Mouse (Mus musculus) spleen, postnatal 0 days (tissue): ENCODE results near the gene Shroom1. TPM values are rescaled to one million over a fixed set of nuclear protein-coding genes. Genes with fewer than 3 reads are reported as not detected.

Experiments used
- polyA plus RNA-seq: library from polyadenylated mRNA; unstranded; fragments of >200 nt; fragmentation: Nextera tagmentation; extraction: Ambion mirVana; gene quantifications from 2 replicates; pipeline ENCODE4 v1.2.1, GENCODE M21; 2015

The Shroom1 gene
- 0.13 and 0.22 TPM in 2 replicates for polyA plus RNA-seq

DNA sequence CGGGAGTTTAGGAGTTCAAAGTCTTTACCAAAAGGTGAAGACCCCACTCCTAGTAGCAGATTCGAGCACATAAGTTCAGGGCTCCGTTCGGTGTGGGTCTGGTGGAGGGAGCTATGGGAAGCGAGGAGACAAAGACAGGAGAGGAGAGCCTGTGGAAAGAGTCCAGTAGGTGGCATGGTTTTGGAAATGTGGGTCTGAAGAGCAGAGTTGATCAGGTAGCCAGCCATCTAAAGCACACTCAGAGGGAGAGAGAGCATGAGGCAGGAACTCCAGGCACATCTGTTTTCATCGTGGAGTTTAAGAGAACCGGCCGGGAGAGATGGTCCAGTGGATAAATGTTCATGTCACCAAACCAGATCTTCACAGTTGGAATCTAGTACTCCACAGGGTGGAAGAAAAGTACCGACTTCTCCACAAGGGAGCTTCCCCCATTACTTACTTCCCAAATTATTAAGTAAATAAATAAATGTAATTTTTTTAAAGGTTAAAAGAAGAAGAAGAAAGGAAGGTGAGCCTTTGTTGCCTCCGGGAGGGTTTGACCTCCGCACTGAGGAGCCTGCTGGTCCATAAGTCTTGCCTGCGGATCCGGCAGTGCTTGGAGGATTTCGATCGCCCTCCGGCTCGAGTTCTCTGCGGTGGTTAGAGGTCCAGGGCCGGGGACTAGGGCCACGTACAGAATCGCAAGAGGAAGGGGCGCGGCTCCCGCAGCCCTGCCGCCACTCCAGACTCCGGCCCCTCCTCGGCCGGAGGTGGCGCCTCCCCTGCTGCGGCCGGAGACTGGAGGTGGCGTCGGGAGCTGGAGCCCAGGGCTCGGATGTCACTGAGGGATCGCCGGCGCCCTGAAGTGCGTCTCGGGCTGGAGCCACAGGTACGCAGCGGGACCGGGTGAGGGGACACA is at the start of gene Shroom1, which contains the start of gene Gm10447:
TSS of gene Shroom1 (plus strand) at position 732 of the 898 bp plus-strand sequence.
TSS of gene Gm10447 (minus strand) at position 637 of the 898 bp plus-strand sequence.

DNA sequence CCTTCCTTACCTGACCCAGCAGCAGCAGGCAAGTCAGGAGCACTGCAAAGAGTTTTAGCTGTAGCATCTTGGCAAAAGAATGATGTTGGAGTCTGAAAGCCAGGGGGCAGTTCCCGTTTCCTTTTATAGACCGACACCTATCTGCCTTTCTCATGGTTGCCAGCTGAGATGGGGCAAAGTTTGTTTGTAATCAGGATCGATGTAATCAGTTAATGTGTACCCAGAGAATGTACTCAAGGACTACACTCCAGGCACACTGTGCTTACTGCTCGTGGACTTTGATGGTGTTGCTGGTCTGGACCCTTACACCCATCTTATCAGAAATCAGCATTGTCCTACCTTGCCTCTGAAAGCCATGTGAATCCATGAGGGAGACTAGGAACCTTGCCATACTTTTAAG is 34.0 kb upstream of the Shroom1 start, which contains the start of gene Leap2:
TSS of gene Leap2 (minus strand) at position 135 of the 400 bp plus-strand sequence.

DNA sequence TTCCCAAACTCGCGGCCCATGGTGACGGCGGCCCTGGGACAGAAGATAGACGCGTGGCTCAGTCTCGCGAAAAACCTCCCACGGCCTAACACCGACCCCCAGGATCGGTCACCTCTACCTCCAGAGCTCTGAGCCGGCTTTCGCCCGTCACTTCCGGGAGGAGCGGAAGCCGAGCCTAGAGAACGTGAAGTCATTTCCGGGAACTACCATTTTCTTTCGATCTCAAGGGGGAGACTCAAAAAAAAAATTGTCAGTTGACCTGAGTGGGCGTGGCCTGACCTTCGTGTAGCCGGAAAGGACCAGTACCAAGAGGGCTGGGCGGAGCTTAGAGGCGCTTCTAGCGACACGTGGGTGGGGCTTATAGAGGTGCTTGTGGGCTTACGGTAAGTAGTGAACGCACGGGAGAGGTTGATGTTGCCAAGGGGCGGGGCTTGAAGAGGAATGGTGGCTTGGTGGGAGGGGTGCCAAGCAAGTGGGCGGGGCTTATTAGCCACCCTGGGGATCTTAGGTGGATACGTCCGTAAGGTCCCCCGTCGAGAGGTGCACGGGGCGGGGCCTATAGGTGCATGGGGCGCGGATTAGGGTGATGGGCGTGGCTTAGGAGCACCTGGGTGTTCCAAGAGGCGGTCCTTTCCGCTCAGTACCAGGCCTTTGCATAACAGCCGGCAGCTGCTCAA is 26.2 kb upstream of the Shroom1 start, which contains the start of the genes Uqcrq and Gdf9:
TSS of gene Uqcrq (minus strand) at position 162 of the 677 bp plus-strand sequence.
TSS of gene Gdf9 (plus strand) at position 354 of the 677 bp plus-strand sequence.

DNA sequence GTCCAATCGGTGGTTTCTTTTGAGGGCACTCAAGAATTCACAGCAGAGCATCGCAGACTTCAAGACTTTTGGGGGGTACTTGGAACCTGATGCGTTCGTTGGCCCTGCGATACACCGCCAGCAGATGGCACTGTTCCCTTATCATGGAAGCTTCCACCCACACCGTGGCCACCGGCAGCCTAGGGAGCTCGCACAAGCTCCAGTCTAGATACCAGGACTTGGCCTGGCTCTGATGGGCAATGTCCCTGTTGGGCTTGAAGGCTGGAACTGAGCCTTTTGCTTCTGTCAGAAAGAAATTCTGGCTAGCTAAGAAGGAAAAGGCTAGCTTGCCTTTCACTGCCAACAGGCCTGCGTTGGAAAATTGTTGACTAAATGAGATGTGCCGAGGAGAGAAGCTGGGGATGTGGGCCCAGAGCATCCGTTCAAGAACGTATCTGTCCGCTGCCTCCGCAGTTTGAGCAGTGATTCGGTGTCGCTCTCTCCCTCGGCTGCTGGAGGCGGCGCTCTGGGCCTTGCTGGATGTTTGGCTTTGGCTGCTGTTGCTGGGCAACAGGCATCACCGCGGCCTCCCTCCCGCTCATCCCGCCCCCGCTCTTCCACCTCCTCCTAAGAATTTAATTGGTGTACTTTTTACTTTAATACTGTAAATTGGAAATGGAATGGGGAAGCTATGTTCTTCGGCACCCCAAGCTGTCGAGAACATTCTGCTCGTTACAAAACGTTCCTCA is 13.1 kb downstream of the Shroom1 start, which contains the start of gene Gm9837:
TSS of gene Gm9837 (minus strand) at position 512 of the 728 bp plus-strand sequence.

DNA sequence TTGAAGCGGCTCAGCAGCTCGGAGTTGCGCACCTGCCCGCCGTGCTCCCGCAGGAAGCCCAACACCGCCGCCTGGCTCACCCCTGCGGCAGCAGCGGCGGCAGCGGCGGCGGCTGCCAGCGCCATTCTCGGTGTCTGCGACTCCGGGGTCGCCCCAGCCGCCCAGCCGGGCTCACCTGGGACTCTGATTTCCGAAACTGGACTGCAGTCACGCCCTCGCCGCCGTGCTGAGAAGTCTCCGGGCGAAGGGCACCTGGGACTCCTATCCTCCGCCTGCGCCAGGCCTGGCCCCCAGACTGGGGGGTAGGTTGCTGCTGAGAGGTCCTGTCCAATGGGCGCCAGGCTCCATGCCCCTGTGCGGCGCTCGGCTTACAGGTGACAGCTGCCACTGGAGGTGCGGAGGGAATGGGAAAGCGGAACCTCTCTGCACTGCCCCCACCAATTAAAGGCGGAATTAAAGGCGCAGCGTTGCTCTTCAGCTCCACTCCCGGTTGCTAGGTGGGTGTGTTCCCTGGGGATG is 22.8 kb downstream of the Shroom1 start, which contains the start of the genes Gm9945 and Sowaha:
TSS of gene Gm9945 (plus strand) at position 384 of the 519 bp plus-strand sequence.
TSS of gene Sowaha (minus strand) at position 492 of the 519 bp plus-strand sequence.

Other genes with a start within 250 kb of the Shroom1 start
- 57.7 TPM in 2 replicates for gene Hspa4, start 156.7 kb upstream of the Shroom1 start, polyA plus RNA-seq
- gene Zcchc10, start 132.5 kb upstream of the Shroom1 start, polyA plus RNA-seq = 16.6 and 17.1 TPM in 2 replicates
- gene Aff4, start 106.4 kb upstream of the Shroom1 start, polyA plus RNA-seq = 13.4 and 17.5 TPM in 2 replicates
- gene Leap2, start 34.0 kb upstream of the Shroom1 start, polyA plus RNA-seq = 0.27 TPM in 1 of 2 replicates, not detected in the other
- gene Uqcrq, start 26.4 kb upstream of the Shroom1 start, polyA plus RNA-seq = 515 and 595 TPM in 2 replicates
- gene Gdf9, start 26.2 kb upstream of the Shroom1 start, polyA plus RNA-seq = 0.45 and 0.58 TPM in 2 replicates
- not detected in 2 replicates for gene Gm10447, start 95 bp upstream of the Shroom1 start, polyA plus RNA-seq
- gene Gm9837, start 13.3 kb downstream of the Shroom1 start, polyA plus RNA-seq = not detected in 2 replicates
- 0.87 and 1.1 TPM in 2 replicates for gene Gm9945, start 23.0 kb downstream of the Shroom1 start, polyA plus RNA-seq
- 15.1 and 15.2 TPM in 2 replicates for gene Sowaha, start 23.1 kb downstream of the Shroom1 start, polyA plus RNA-seq
- 27.8 and 29.4 TPM in 2 replicates for gene Sept8, start 62.1 kb downstream of the Shroom1 start, polyA plus RNA-seq
- gene Kif3a, start 110.2 kb downstream of the Shroom1 start, polyA plus RNA-seq = 18.1 and 19.0 TPM in 2 replicates
- 2.4 and 3.7 TPM in 2 replicates for gene Il4, start 161.5 kb downstream of the Shroom1 start, polyA plus RNA-seq
- gene Il13, start 177.5 kb downstream of the Shroom1 start, polyA plus RNA-seq = not detected in 2 replicates